Mouse (Mus musculus) ovary, adult 18-20 months (tissue): ENCODE measurements around the gene Jmjd8.

Experiments used
- DNase-seq: peaks from one replicate; pipeline ENCODE4 v3.0.0; 2022; ENCODE audit warnings: low spot score, mixed read lengths

The Jmjd8 gene

DNA sequence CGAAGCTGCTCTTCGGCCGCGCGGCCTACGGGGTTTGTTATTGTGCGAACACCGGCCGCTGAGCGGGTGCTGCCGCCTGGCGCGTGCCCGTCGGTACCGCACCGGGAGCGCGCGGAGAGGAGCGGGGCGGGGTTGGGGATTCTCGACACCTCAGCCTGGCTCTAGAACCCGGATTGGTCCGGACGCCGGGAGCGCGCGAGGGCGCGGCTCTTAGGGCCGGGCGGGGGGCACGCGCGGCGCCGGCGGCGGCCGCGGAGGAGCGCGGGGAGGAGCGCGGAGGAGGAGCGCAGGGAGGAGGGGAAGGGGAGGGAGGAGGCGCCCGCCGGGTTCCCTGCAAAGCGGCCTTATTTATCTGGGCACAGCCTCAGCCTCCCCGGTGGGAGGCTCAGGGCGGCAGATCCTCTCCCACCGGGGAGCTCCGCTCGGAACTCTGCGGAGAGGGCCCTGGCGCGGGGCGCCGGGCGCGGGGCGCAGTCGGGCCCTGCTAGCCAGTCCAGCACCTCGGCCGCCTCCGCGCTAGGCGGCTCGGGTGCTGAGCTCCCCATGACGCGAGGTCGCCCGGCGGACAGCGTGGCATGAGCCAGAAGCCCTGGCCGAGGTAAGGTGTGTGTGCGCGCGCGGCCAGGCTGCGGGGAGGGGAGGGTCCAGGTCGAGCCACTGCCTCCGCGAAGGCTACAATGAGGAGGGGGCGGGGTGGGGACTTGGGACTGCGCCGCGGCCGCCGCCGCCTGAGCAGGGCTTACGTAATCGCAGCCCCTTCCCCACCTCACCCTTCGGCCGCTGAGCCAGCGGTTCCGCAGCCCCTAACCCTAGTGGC lies 19.7 kb upstream of the Jmjd8 start, which contains the start of gene Fbxl16:
TSS of gene Fbxl16 (plus strand) at position 297 of the 817 bp plus-strand sequence.
- DNase-seq: peak; percentile 59

DNA sequence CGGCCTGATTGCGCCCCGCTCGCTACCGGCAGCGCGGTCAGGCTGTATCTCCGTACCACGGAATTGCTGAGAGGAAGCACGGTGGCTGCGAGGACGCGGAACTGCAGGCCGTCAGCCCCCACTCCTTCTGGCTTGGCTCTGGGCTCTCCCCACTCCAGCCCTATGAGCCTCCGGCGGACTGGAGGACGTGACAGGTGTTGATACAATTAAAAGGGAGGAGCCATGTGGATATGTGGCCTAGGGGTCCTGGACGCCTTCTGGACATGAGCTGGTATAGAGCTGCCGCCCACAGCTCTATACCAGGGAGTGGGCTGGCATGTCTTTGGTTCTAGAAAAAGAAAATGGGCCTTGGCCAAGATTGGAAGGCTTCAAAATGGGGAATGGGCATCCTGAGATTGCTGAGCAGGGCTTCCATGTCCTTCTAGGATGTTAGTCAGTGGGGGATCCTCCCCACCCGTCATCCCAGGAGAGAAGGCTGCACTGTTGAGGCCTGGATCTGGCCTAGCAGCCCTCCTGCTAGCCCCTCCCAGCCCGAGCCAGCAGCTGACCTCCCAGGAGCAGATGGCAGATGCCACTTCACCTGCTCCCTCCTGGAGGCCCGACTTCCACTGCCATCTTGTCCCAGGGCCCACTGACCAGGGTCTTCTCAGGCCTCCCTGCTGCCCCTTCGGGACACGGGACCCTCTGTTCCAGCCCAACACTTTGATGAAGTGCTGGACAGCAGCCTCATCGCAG lies 18.9 kb upstream of the Jmjd8 start:
- no peak for DNase-seq

DNA sequence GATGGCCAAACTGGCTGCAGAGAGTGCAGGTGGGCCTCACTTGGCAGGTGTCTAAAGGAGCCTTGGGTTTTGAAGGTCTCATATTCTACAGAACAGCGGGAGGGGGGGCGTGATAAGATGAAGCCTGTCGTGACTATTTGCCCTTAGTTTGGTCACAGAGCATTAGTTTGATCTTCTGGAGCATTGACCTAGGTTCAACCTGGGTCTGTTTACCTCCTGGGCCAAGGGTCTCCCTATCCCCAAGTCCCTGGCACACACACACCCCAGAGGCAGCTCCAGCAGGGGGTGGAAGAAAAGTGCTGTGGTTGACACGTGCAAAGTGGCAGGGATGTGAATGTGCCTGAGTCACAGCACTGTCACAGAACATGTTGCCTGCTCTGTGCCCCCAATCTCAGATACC lies 17.8 kb upstream of the Jmjd8 start:
- DNase-seq: no peak

DNA sequence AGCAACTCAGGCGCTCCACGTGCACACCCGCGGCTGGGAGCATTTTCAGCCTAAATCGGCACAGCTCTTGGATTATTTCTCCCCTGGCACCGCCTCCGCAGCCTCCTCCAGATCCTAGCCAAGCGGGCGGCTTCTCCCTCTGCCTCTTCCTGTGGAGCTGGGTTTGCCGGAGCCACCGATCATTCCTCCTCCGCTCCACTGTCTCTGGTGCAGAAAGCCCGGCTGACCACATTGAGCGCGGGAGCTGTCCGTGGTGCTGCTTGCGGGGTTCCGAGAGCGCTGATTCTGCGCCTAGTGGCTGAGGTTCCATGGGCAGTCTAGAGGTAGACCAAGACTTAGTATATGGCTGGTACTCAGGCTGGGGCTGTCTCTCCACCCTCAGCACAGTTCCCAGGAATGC lies 15.2 kb upstream of the Jmjd8 start:
- no peak for DNase-seq

DNA sequence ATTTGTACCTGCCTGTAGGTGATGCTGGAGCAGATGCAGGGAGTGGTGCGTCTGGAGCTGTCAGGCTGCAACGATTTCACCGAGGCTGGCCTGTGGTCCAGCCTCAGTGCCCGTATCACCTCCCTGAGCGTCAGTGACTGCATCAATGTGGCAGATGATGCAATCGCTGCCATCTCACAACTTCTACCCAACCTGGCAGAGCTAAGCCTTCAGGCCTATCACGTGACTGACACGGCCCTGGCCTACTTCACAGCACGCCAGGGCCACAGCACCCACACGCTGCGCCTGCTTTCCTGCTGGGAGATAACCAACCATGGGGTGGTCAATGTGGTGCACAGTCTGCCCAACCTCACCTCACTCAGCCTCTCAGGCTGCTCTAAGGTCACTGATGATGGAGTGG lies 11.0 kb upstream of the Jmjd8 start:
- no peak for DNase-seq

DNA sequence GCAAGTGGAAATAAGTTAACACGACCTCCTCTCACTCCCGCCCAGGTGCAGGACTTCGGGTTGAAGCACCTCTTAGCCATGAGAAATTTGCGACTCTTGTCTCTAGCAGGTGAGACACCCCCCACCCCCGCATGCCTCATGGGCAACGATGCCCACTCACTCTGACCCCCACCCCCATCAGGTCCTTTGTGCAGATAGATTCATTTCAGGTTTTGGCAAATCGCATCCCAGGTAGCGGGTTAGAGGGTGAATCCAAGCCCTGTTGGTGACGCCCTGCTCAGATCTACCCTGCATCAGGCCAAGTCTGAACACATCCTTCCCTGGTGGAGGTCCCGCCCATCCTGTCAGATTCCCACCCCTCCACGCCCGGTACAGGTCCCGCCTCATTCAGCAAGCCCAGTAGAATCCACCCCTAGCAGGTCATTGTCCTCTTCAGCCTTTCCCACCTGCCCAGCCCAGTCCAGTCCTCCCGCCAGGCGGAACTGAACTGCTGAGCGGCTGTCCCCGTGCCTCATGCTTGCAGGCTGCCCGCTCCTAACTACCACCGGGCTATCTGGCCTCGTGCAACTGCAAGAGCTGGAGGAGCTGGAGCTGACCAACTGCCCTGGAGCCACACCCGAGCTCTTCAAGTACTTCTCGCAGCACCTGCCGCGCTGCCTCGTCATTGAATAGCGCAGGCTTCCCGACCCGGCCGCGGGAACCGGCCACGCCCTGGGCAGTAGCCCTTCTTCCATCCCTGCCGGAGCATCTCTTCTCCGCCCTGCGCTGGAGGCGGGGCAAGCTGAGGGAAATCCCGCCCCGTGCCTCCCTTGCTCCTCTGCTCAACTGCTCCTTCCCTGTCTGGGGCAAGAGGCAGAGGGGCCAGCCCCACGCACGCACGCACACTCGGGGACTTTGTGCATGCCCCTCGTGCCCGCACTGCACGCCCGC lies 9.6 kb upstream of the Jmjd8 start:
- DNase-seq: no peak

DNA sequence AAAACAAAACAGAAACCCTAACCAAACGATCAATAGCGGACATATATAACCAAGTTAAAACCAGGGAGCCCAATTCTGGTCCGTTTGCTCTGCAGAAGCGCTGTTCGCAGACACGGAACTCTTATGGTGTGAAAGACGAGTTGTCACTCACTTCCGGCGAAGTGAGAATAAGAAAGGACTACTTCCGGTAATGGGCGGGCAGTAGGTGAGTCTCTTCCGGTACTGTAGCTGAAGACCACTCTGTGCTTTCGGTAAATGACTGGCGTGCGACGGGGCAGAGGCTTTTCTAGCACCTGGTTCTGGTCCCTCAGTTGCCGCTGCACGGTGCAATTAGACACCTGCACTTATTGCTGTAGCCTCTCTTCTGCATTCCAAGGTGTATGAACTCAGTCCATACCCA lies 5.2 kb upstream of the Jmjd8 start, which contains the start of gene Wdr24:
TSS of gene Wdr24 (plus strand) at position 176 of the 400 bp plus-strand sequence.
- no peak for DNase-seq

DNA sequence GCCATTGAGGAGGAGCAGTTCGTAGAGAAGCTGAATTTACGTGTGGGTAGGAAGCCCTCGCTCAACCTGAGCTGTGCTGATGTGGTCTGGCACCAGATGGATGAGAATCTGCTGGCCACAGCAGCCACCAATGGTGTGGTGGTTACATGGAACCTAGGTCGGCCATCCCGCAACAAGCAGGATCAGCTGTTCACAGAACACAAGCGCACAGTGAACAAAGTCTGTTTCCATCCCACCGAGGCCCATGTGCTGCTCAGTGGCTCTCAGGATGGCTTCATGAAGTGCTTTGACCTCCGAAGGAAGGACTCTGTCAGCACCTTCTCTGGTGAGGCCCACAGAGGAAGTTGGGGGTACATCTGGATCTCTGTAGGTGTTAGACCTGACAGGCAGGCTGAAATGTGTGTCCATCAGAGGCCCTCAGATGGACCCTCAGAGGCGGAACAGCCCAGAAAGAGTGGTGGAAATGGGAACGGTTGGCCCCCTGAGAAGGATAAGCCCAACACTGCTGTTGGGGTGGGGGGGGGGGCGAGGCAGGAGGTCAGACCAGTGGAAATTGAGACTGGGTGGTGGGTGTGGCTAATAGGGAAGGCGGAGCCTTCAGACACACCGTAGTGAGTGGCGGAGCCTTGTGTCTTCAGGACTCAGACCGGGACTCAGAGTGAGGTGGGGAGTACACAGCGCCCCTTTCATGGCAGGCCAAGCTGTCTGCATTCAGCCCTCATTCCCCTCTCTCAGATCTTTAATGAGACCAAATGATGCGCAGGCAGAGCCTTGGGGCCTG lies 4.1 kb upstream of the Jmjd8 start:
- DNase-seq: no peak

DNA sequence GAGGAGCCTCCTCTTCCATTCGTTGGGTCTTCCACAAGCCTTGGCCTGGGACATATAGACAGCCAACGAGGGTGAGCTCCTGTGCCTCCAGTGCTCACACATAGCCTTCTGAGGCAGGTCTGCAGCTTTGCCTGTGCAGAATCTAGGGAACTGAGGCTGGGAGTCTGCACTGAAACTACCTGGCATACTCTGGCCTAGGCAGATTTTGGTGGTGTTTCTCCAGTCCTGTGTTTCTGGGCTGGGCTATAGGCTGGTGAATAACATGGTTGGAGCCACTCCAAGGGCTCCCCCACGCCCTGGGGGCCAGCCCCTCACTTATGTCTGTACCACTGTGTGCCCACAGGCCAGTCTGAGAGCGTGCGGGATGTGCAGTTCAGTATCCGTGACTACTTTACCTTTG lies 3.4 kb upstream of the Jmjd8 start:
- no peak for DNase-seq

DNA sequence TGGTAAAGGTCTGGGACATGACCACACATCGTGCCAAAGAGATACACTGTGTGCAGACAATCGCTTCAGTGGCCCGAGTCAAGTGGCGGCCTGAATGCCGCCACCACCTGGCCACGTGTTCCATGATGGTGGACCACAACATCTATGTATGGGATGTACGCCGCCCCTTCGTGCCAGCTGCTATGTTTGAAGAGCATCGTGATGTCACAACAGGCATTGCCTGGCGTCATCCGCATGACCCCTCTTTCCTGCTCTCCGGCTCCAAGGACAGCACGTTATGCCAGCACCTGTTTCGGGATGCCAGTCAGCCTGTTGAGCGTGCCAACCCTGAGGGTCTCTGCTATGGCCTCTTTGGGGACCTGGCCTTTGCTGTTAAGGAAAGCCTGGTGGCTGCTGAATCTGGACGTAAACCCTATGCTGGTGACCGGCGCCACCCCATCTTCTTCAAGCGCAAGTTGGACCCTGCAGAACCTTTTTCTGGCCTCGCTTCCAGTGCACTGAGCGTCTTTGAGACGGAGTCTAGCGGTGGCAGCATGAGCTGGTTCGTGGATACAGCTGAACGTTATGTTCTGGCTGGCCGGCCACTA lies 2.6 kb upstream of the Jmjd8 start:
- DNase-seq: no peak

DNA sequence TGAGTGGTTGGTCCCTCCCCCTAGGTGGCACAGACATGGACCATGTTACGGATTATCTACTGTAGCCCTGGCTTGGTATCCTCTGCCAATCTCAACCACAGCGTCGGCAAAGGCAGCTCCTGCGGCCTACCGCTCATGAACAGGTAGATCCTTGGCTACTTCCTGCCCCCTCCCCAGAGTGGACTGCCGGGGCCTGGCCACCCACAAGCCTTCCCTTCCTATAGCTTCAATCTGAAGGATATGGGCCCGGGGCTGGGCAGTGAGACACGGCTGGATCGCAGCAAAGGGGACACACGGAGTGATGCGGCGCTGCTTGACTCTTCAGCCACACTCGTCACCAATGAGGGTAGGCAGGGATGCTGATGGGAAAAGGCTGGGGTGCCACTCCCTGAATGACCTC lies 1.7 kb upstream of the Jmjd8 start:
- no peak for DNase-seq

DNA sequence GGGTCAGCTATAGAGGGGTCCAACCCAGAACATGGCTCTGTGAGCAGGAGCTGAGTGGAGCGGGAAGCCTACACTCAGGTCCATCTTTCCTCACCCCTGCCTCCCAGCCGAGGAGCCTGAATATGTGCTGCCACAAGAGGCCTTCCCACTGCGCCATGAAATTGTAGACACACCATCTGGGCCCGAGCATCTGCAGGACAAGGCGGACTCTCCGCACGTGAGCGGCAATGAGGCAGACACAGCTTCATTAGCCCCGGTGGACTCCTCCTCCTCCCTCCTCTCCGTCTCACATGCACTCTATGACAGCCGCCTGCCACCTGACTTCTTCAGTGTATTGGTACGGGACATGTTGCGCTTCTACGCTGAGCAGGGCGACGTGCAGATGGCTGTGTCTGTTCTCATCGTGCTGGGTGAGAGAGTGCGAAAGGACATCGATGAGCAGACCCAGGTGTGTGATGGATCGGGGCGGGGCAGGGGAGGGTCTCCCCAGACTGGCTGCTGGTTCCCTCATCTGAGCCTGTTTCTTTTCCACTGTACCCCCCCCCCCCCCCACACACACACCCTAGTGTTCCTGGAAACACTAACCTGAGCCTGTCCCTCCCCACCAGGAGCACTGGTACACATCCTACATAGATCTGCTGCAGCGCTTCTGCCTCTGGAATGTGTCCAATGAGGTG lies 983 bp upstream of the Jmjd8 start:
- no peak for DNase-seq

DNA sequence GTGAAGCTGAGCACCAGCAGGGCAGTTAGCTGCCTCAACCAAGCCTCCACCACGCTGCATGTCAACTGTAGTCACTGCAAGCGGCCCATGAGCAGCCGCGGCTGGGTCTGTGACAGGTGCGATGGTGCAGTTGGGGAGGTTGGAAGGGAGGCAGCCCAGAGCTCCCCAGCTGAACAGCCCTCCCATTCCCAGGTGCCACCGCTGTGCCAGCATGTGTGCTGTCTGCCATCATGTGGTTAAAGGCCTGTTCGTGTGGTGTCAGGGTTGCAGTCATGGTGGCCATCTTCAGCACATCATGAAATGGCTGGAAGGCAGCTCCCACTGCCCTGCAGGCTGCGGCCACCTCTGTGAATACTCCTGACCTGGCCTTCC lies 458 bp upstream of the Jmjd8 start:
- DNase-seq: no peak

DNA sequence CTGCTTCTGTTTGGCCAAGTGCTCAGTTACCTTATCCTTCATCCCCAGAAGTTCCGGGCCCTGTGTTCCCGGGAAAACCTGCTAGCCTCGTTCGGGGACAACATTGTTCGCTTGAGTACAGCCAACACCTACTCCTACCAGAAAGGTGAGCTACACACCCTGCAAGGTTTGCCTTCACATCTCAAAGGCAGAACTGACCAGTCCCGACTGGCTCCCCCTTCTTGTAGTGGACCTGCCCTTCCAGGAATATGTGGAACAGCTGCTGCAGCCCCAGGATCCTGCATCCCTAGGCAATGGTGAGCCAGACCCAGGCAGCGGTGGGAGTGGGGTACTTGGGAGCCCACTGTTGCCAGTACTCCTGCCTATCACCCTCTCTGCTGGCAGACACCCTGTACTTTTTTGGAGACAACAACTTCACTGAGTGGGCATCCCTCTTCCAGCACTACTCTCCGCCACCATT lies 921 bp downstream of the Jmjd8 start:
- DNase-seq: no peak

DNA sequence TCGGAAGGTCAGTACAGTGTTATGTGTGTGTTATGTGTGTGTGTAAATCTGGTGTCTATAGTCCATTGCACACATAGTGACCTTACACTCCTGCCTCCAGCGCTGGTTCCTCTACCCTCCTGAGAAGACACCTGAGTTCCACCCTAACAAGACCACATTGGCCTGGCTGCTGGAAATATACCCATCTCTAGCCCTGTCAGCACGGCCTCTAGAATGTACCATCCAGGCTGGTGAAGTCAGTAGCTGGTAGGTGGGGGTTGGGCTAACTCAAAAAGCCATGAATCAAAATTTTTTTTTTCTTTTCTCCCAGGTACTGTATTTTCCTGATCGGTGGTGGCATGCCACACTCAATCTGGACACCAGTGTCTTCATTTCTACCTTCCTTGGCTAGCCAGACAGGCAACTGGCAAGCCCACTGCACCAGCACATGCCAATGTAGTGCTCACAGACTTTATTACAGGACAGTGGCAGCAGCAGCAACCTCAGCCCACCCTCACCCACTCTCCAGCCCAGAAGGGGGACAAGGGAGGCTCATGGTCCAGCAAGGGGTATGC lies 1.6 kb downstream of the Jmjd8 start:
- no peak for DNase-seq

DNA sequence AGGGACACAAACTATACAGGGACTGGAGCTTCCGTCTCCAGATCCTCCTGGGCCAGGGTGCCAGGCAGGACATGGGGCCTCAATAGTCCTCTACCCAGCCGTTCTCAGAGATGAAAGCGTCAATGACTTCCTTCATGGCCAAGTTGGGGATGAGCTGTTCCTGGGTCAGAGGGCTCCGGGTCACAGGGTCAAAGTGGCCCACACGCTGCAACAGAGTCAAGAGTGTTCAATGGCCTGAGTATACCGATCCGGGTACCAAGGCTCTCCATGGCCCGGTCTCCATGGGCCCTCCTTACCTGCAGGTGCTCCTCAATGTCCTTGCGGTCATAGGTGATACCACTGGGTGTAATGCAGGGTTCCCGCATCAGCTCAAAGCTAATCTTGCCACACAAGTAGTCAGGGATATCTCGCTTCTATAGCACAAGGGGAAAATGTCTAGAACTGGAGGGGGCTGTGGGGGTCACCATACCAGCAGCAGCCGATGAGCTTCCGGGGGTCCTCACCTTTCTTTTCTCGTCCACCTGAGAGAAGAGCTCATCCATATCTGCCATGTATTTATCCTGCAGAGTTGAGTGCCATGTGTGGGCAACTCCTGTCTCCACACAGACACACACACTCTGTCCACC lies 2.3 kb downstream of the Jmjd8 start:
- no peak for DNase-seq

DNA sequence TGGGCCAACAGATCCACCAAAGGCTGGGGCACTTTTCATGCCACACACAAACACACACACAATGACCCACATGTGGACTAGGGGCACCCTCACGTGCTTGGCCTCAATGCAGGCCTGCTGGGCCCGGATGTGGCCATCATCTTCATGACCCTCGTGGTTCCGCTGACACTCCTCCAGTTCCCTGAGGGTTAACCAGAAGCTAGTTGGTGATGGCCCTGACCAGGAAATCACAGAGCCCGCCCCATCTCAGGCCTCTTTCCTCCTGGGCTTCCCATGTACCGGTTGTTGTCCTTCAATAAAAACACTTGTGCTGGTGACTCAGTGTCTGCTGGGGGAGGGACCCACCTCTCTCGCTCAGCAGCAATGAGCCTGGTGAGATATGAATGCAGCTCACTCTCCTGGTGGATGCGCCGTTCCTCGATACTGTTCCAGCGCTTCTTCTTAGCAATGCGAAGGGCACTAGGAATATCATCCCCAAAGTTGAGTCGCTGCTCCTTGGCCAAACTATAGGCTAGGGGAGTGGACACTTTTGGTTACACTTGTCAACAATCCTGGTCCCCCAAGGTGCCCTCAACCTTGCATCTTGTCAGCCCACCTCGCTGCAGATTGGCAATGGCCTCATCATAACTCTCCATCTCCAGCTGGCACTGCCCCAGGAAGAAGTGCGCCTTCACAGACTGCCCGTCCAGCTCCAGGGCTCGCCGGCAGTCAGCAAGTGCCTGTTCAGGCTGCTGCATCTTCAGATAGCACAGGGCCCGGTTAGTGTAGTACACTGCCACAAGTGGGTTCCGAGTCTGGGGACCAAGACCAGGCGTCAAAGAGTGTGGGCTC lies 3.0 kb downstream of the Jmjd8 start:
- DNase-seq: no peak

DNA sequence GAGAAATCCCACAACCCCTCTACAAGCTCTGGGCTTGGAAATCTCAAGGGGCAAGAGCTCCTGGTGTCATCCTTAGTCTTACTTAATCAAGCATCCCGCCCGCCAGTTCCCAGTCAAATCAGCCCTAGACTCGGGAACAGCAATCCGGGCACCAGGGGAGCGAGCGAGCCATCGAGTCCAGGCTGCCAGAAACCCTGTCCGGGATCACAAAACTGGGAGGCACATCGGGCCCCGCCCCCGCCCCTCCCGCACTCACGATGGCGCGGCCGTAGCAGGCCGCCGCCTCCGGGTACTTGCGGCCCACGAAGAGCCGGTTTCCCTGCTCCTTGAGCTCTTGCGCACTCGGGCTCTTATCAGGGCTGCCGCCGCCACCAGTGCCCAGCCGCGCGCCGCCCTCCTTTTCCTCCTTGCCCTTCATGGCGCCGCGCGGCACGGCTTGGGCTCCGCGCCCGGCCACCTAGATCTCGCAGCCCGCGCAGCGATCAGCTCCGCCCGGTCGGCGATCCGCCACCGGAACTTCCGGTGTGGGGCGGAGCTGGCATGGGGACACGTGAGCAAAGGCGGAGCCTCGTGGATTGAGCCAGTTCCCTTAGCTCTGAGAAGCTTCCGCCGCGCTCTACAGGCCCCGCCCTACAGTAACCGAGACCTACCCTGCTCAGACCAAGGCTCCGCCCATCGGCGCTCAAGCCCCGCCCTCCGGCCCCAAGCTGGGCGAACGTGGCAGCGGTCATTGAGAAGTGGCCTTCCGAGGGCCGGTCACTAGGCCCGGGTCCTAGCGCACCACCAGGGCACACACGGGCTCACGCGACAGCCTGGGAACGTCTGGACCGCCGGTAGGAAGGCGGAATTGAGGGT lies 4.0 kb downstream of the Jmjd8 start:
- peak; percentile 99 for DNase-seq
